16 mouse cellular contexts compared by ENCODE assay signal in the genomic region with DNA sequence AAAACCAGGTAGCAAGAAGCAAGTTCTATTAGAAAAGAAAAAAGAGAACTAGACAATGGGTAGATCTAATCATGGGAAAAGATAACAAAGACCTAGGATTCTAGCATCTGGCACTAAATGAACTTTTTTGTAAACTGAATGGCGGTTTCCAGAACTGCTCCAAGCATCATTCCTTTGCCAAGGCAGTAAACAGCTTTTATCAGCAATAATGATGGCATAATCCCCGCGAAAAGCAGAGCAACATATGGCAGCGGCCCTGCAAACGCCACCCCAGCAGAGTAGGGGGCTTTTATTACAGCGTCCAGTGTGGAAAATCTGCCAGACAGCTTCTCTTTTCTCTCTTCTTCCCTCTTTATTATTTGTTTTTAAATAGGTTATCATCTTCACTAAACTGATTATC.
DNase-seq lines count a peak whose midpoint lies in the region; ATAC-seq and TF ChIP-seq lines count a peak whose summit lies in the region.
"Had no signal": no experiment of that assay in that cellular context is flagged by ENCODE, and none has a peak within 500 bp of the region (broad histone marks: within the 10 kb centered on the region; RNA-seq: fewer than 3 reads in every experiment).

No protein-coding gene starts in this region.

- H3K4me2 ChIP-seq in lung, embryonic 14.5 days, result no peak overlapping the region
- H3K4me2 ChIP-seq in hindbrain, embryonic 13.5 days, result peak overlapping the region; percentile 26
- H3K4me2 ChIP-seq in midbrain, embryonic 15.5 days, result peak overlapping the region; percentile 26
- no peak overlapping the region for H3K4me2 ChIP-seq in intestine, postnatal 0 days (replicated peaks; ENCODE audit: low read depth)
- H3K4me2 ChIP-seq: liver, embryonic 13.5 days had no signal

- no peak for ATAC-seq in lung, embryonic 14.5 days (ENCODE audit: insufficient read depth)
- ATAC-seq in hindbrain, embryonic 13.5 days (ENCODE audit: low FRiP score), result no peak
- ATAC-seq in midbrain, embryonic 15.5 days (replicated peaks), result 0 out of 2 replicates have a peak, but pooled peaks have one; percentile 45
- no peak for ATAC-seq in intestine, postnatal 0 days

- no peaks in the 10 kb centered on the region for H3K36me3 ChIP-seq in lung, embryonic 14.5 days (ENCODE audit: insufficient read depth)
- H3K36me3 ChIP-seq in hindbrain, embryonic 13.5 days, result no peaks in the 10 kb centered on the region
- no peaks in the 10 kb centered on the region for H3K36me3 ChIP-seq in midbrain, embryonic 15.5 days (replicated peaks)
- H3K36me3 ChIP-seq in intestine, postnatal 0 days (ENCODE audit: control insufficient read depth, insufficient read depth), result no peaks in the 10 kb centered on the region
- H3K36me3 ChIP-seq: heart, embryonic 10.5 days; liver, embryonic 13.5 days had no signal

- H3K9me3 ChIP-seq in lung, embryonic 14.5 days (ENCODE audit: low read depth, low read length), result no peaks in the 10 kb centered on the region
- no peaks in the 10 kb centered on the region for H3K9me3 ChIP-seq in hindbrain, embryonic 13.5 days
- H3K9me3 ChIP-seq in midbrain, embryonic 15.5 days, result no peaks in the 10 kb centered on the region
- H3K9me3 ChIP-seq in intestine, postnatal 0 days (ENCODE audit: control insufficient read depth), result no peaks in the 10 kb centered on the region
- H3K9me3 ChIP-seq: heart, embryonic 10.5 days; liver, embryonic 13.5 days had no signal

- WGBS in lung, embryonic 14.5 days, result 32% methylated on average over 6 of the region's 6 CpGs
- 20% methylated on average over 6 of the region's 6 CpGs for WGBS in hindbrain, embryonic 13.5 days
- 9% methylated on average over 6 of the region's 6 CpGs for WGBS in midbrain, embryonic 15.5 days
- WGBS in intestine, postnatal 0 days, result 62% methylated on average over 6 of the region's 6 CpGs

- peaks cover 8% of the 10 kb centered on the region for H3K4me1 ChIP-seq in lung, embryonic 14.5 days (ENCODE audit: insufficient read depth)
- peaks cover 59% of the 10 kb centered on the region for H3K4me1 ChIP-seq in hindbrain, embryonic 13.5 days (replicated peaks)
- peaks cover 31% of the 10 kb centered on the region for H3K4me1 ChIP-seq in midbrain, embryonic 15.5 days
- no peaks in the 10 kb centered on the region for H3K4me1 ChIP-seq in intestine, postnatal 0 days (replicated peaks; ENCODE audit: control insufficient read depth, insufficient read depth, low read length)

- no peaks in the 10 kb centered on the region for H3K27me3 ChIP-seq in lung, embryonic 14.5 days (ENCODE audit: insufficient read depth, low read length)
- H3K27me3 ChIP-seq in hindbrain, embryonic 13.5 days, result no peaks in the 10 kb centered on the region
- H3K27me3 ChIP-seq in midbrain, embryonic 15.5 days (replicated peaks), result no peaks in the 10 kb centered on the region
- no peaks in the 10 kb centered on the region for H3K27me3 ChIP-seq in intestine, postnatal 0 days (replicated peaks; ENCODE audit: control insufficient read depth, insufficient read depth, low read length)
- H3K27me3 ChIP-seq: liver, embryonic 13.5 days had no signal

- H3K4me3 ChIP-seq in lung, embryonic 14.5 days (ENCODE audit: low read depth, low read length), result no peak overlapping the region
- no peak overlapping the region for H3K4me3 ChIP-seq in hindbrain, embryonic 13.5 days
- H3K4me3 ChIP-seq in midbrain, embryonic 15.5 days, result no peak overlapping the region
- H3K4me3 ChIP-seq in intestine, postnatal 0 days (ENCODE audit: low read depth, low read length), result no peak overlapping the region
- H3K4me3 ChIP-seq: heart, embryonic 10.5 days; liver, embryonic 13.5 days had no signal

- no peak for TF ChIP-seq CTCF in lung, embryonic 14.5 days (IDR thresholded peaks at IDR 0.05; ENCODE audit: low read depth)
- TF ChIP-seq CTCF in intestine, postnatal 0 days (IDR thresholded peaks at IDR 0.05; ENCODE audit: low read depth), result no peak

- no peak overlapping the region for H3K9ac ChIP-seq in lung, embryonic 14.5 days
- peak overlapping the region; percentile 43; the same call in 1 of the 2 replicates for H3K9ac ChIP-seq in hindbrain, embryonic 13.5 days
- no peak overlapping the region for H3K9ac ChIP-seq in midbrain, embryonic 15.5 days
- H3K9ac ChIP-seq in intestine, postnatal 0 days (ENCODE audit: low read depth, low read length), result no peak overlapping the region
- H3K9ac ChIP-seq: liver, embryonic 13.5 days had no signal

- H3K27ac ChIP-seq in lung, embryonic 14.5 days (ENCODE audit: low read depth), result no peak overlapping the region; the same call in 1 of the 2 replicates
- peak overlapping the region; percentile 79 for H3K27ac ChIP-seq in hindbrain, embryonic 13.5 days
- peak overlapping the region; percentile 42 for H3K27ac ChIP-seq in midbrain, embryonic 15.5 days
- no peak overlapping the region for H3K27ac ChIP-seq in intestine, postnatal 0 days (ENCODE audit: low read depth, low read length)
- H3K27ac ChIP-seq: heart, embryonic 10.5 days; liver, embryonic 13.5 days had no signal

- DNase-seq in lung, embryonic 14.5 days, result peak; percentile 54
- no peak for DNase-seq in lung, adult 18-20 months
- no peak for DNase-seq in cerebellum, adult 9-11 months
- DNase-seq in layer of hippocampus, postnatal 36 days, result no peak
- DNase-seq: adrenal gland, adult 2 months; B cell, adult 2 months; cerebellum, postnatal 25 days; gastrocnemius, postnatal 14 days; heart, postnatal 36 days; liver, embryonic 13.5 days; lung, postnatal 14 days; thymus, postnatal 25 days had no signal

Comparison
In these comparisons a context has a peak if more than half of its experiments do, and no peak if none do; other contexts are left out.
1. H3K27ac ChIP-seq: peak in hindbrain, embryonic 13.5 days (single experiment) and midbrain, embryonic 15.5 days (single experiment); none in lung, embryonic 14.5 days (single experiment) and intestine, postnatal 0 days (single experiment).
2. H3K4me2 ChIP-seq: peak in hindbrain, embryonic 13.5 days (single experiment) and midbrain, embryonic 15.5 days (single experiment); none in lung, embryonic 14.5 days (single experiment) and intestine, postnatal 0 days (single experiment).